Mouse (Mus musculus): ENCODE results near the gene Tmpo.

Gene Tmpo

GRCm38 (mm10) chr10:91109841-91110240, 71.3 kb downstream of the Tmpo start:
- DNase-seq (ENCODE audit: low spot score) = no peak

- no peak for DNase-seq (ENCODE audit: low spot score)
These were observed 75.1 kb downstream of the Tmpo start for GRCm38 (mm10) chr10:91105981-91106380.

- no peak for DNase-seq (ENCODE audit: low spot score)
These were observed 78.1 kb downstream of the Tmpo start for GRCm38 (mm10) chr10:91102799-91103590.

GRCm38 (mm10) chr10:91101936-91102335, 79.2 kb downstream of the Tmpo start:
- no peak for DNase-seq (ENCODE audit: low spot score)

DNA sequence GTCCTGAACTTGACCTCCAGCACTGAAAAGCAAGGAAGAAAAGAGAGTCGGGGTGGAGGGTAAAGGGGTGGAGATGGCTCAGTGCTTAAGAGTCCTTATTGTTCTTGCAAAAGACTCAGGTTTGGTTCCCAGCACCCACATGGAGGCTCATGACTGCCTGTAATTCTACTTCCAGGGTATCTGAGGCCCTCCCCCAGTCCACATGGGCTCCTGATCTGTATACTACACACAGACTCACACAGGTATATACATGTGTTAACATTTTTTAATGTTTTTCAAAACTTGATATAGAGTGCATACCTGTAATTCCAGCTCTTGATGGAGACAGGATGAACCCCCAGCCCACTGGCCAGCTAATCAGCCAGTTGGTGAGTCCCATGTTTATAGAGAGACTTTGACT, 81.0 kb downstream of the Tmpo start:
- no peak for DNase-seq (ENCODE audit: low spot score)

GRCm38 (mm10) chr10:91098056-91098455, 83.1 kb downstream of the Tmpo start:
- no peak for DNase-seq (ENCODE audit: low spot score)

Measured in ovary, postnatal 14 days (tissue).